Mouse (Mus musculus): Measurements from ENCODE around the gene Adgb. TPM values are rescaled to one million over a fixed set of nuclear protein-coding genes. Genes with fewer than 3 reads are reported as not detected.

Adgb gene
- polyA plus RNA-seq, 1 experiment: not detected

- 13% methylated on average over 3 of the region's 3 CpGs for WGBS
- TF ChIP-seq POLR2A (IDR thresholded peaks at IDR 0.05; ENCODE audit: insufficient read depth, low read depth, low read length): no peak
- TF ChIP-seq CTCF (IDR thresholded peaks at IDR 0.05; ENCODE audit: insufficient read depth, low read depth, low read length): no peak
- no peak overlapping the region for H3K27ac ChIP-seq (ENCODE audit: insufficient read depth, low read depth, low read length)
- H3K4me1 ChIP-seq (ENCODE audit: control insufficient read depth, insufficient read depth, low read length): no peaks in the 10 kb centered on the region
- H3K4me3 ChIP-seq (ENCODE audit: insufficient read depth, low read depth, low read length): no peak overlapping the region
Observed at GRCm38 (mm10) chr10:10444841-10445466, 27.2 kb downstream of the Adgb start.

- Histone ChIP-seq H3K27ac (ENCODE audit: insufficient read depth, low read depth, low read length) (no peak overlapping the region), H3K4me3 (ENCODE audit: insufficient read depth, low read depth, low read length) (no peak overlapping the region), H3K4me1 (ENCODE audit: control insufficient read depth, insufficient read depth, low read length) (no peaks in the 10 kb centered on the region)
- no peak for TF ChIP-seq CTCF (IDR thresholded peaks at IDR 0.05; ENCODE audit: insufficient read depth, low read depth, low read length)
- no peak for TF ChIP-seq POLR2A (IDR thresholded peaks at IDR 0.05; ENCODE audit: insufficient read depth, low read depth, low read length)
Observed at GRCm38 (mm10) chr10:10443558-10443957, 28.6 kb downstream of the Adgb start.

- Histone ChIP-seq H3K27ac (ENCODE audit: insufficient read depth, low read depth, low read length) (no peak overlapping the region), H3K4me3 (ENCODE audit: insufficient read depth, low read depth, low read length) (no peak overlapping the region), H3K4me1 (ENCODE audit: control insufficient read depth, insufficient read depth, low read length) (no peaks in the 10 kb centered on the region)
- 43% methylated on average over 1 of the region's 1 CpGs for WGBS
- TF ChIP-seq CTCF (IDR thresholded peaks at IDR 0.05; ENCODE audit: insufficient read depth, low read depth, low read length): no peak
- no peak for TF ChIP-seq POLR2A (IDR thresholded peaks at IDR 0.05; ENCODE audit: insufficient read depth, low read depth, low read length)
Observed at GRCm38 (mm10) chr10:10435014-10435413, 37.1 kb downstream of the Adgb start.

- H3K4me1 ChIP-seq (ENCODE audit: control insufficient read depth, insufficient read depth, low read length): no peaks in the 10 kb centered on the region
- 75% methylated on average over 5 of the region's 5 CpGs for WGBS
- H3K27ac ChIP-seq (ENCODE audit: insufficient read depth, low read depth, low read length): no peak overlapping the region
- no peak overlapping the region for H3K4me3 ChIP-seq (ENCODE audit: insufficient read depth, low read depth, low read length)
- no peak for TF ChIP-seq CTCF (IDR thresholded peaks at IDR 0.05; ENCODE audit: insufficient read depth, low read depth, low read length)
- TF ChIP-seq POLR2A (IDR thresholded peaks at IDR 0.05; ENCODE audit: insufficient read depth, low read depth, low read length): no peak
Observed at GRCm38 (mm10) chr10:10429635-10430034, 42.5 kb downstream of the Adgb start.

- Histone ChIP-seq H3K4me1 (ENCODE audit: control insufficient read depth, insufficient read depth, low read length) (no peaks in the 10 kb centered on the region), H3K4me3 (ENCODE audit: insufficient read depth, low read depth, low read length) (no peak overlapping the region), H3K27ac (ENCODE audit: insufficient read depth, low read depth, low read length) (no peak overlapping the region)
- TF ChIP-seq CTCF (IDR thresholded peaks at IDR 0.05; ENCODE audit: insufficient read depth, low read depth, low read length) (no peak), POLR2A (IDR thresholded peaks at IDR 0.05; ENCODE audit: insufficient read depth, low read depth, low read length) (no peak)
- WGBS: 93% methylated on average over 7 of the region's 7 CpGs
Observed at GRCm38 (mm10) chr10:10429032-10429431, 43.1 kb downstream of the Adgb start.

- no peaks in the 10 kb centered on the region for H3K4me1 ChIP-seq (ENCODE audit: control insufficient read depth, insufficient read depth, low read length)
- 93% methylated on average over 2 of the region's 2 CpGs for WGBS
- TF ChIP-seq POLR2A (IDR thresholded peaks at IDR 0.05; ENCODE audit: insufficient read depth, low read depth, low read length) (no peak), CTCF (IDR thresholded peaks at IDR 0.05; ENCODE audit: insufficient read depth, low read depth, low read length) (no peak)
- H3K27ac ChIP-seq (ENCODE audit: insufficient read depth, low read depth, low read length): no peak overlapping the region
- no peak overlapping the region for H3K4me3 ChIP-seq (ENCODE audit: insufficient read depth, low read depth, low read length)
Observed at GRCm38 (mm10) chr10:10424383-10424782, 47.7 kb downstream of the Adgb start.

- H3K4me3 ChIP-seq (ENCODE audit: insufficient read depth, low read depth, low read length): no peak overlapping the region
- H3K27ac ChIP-seq (ENCODE audit: insufficient read depth, low read depth, low read length): no peak overlapping the region
- H3K4me1 ChIP-seq (ENCODE audit: control insufficient read depth, insufficient read depth, low read length): no peaks in the 10 kb centered on the region
- TF ChIP-seq POLR2A (IDR thresholded peaks at IDR 0.05; ENCODE audit: insufficient read depth, low read depth, low read length) (no peak), CTCF (IDR thresholded peaks at IDR 0.05; ENCODE audit: insufficient read depth, low read depth, low read length) (no peak)
- 79% methylated on average over 5 of the region's 5 CpGs for WGBS
Observed at GRCm38 (mm10) chr10:10411046-10411445, 61.1 kb downstream of the Adgb start.

- Histone ChIP-seq H3K4me3 (ENCODE audit: insufficient read depth, low read depth, low read length) (no peak overlapping the region), H3K4me1 (ENCODE audit: control insufficient read depth, insufficient read depth, low read length) (no peaks in the 10 kb centered on the region), H3K27ac (ENCODE audit: insufficient read depth, low read depth, low read length) (no peak overlapping the region)
- 23% methylated on average over 3 of the region's 3 CpGs for WGBS
- no peak for TF ChIP-seq POLR2A (IDR thresholded peaks at IDR 0.05; ENCODE audit: insufficient read depth, low read depth, low read length)
- no peak for TF ChIP-seq CTCF (IDR thresholded peaks at IDR 0.05; ENCODE audit: insufficient read depth, low read depth, low read length)
Observed at GRCm38 (mm10) chr10:10408166-10408565, 64.0 kb downstream of the Adgb start.

- no peak overlapping the region for H3K4me3 ChIP-seq (ENCODE audit: insufficient read depth, low read depth, low read length)
- 69% methylated on average over 4 of the region's 4 CpGs for whole genome bisulfite sequencing
- no peaks in the 10 kb centered on the region for H3K4me1 ChIP-seq (ENCODE audit: control insufficient read depth, insufficient read depth, low read length)
- H3K27ac ChIP-seq (ENCODE audit: insufficient read depth, low read depth, low read length): no peak overlapping the region
- TF ChIP-seq POLR2A (IDR thresholded peaks at IDR 0.05; ENCODE audit: insufficient read depth, low read depth, low read length) (no peak), CTCF (IDR thresholded peaks at IDR 0.05; ENCODE audit: insufficient read depth, low read depth, low read length) (no peak)
Observed at GRCm38 (mm10) chr10:10395784-10396481, 76.2 kb downstream of the Adgb start.

All from olfactory bulb, adult 2 months (tissue).